Mouse (Mus musculus) liver, adult 2 months (tissue): ENCODE results near the gene Kctd13. TPM values are rescaled to one million over a fixed set of nuclear protein-coding genes. Genes with fewer than 3 reads are reported as not detected.

Experiments
- DNase-seq: peaks from one replicate; pipeline ENCODE4 v3.0.0-alpha.2; 2011; ENCODE audit warnings: low read depth, low spot score; ENCODE audit errors: extremely low read depth
- H3K27ac ChIP-seq: fragments of 200-500 bp; replicated peaks from 2 replicates; pipeline ENCODE4 v1.5.1; 2012; ENCODE audit warnings: low read depth, mild to moderate bottlenecking, control low read depth, inconsistent platforms, low read length; ENCODE audit not compliant: insufficient read depth
- H3K27me3 ChIP-seq: fragments of 200-500 bp; 2 replicates; pipeline ENCODE4 v1.6.1; 2012; ENCODE audit warnings: mild to moderate bottlenecking, moderate library complexity, low read length, inconsistent platforms; ENCODE audit not compliant: control insufficient read depth, insufficient read depth
- H3K36me3 ChIP-seq: fragments of 200-500 bp; 2 replicates; pipeline ENCODE4 v1.6.1; 2012; ENCODE audit warnings: low read length, inconsistent platforms; ENCODE audit not compliant: control insufficient read depth, insufficient read depth
- H3K4me1 ChIP-seq: fragments of 200-500 bp; 2 replicates; pipeline ENCODE4 v1.6.1; 2011; ENCODE audit warnings: low read length; ENCODE audit not compliant: control insufficient read depth, insufficient read depth
- H3K4me3 ChIP-seq: fragments of 200-500 bp; 2 replicates; pipeline ENCODE4 v1.5.1; 2011; ENCODE audit warnings: low read depth, mild to moderate bottlenecking, control low read depth, low read length, moderate library complexity; ENCODE audit not compliant: insufficient read depth
- H3K79me2 ChIP-seq: fragments of 200-500 bp; 2 replicates; pipeline ENCODE4 v1.6.1; 2012; ENCODE audit warnings: inconsistent platforms, mild to moderate bottlenecking, low read length, moderate library complexity; ENCODE audit not compliant: control insufficient read depth, insufficient read depth
- H3K9ac ChIP-seq: fragments of 200-500 bp; 2 replicates; pipeline ENCODE4 v1.6.1; 2012; ENCODE audit warnings: low read depth, mild to moderate bottlenecking, control low read depth, inconsistent platforms, low read length
- CTCF ChIP-seq: fragments of 200-500 bp; IDR thresholded peaks from 2 replicates; pipeline ENCODE4 v1.5.1; 2011; ENCODE audit warnings: low read depth, low read length, control low read depth
- POLR2A ChIP-seq: fragments of 200-500 bp; IDR thresholded peaks from 2 replicates; pipeline ENCODE4 v1.6.1; 2011; ENCODE audit warnings: low read length, control low read depth; ENCODE audit not compliant: insufficient read depth; ENCODE audit errors: extremely low read depth
- WGBS: fragments of 180-500 bp; shearing (Covaris S2); methylation state at CpG from one replicate; pipeline ENCODE4 v1.1.7; 2018; 5-methylcytosine and 5-hydroxymethylcytosine counted together
- polyA plus RNA-seq: library from polyadenylated mRNA; depleted of rRNA; stranded (reverse); fragments of >200 nt; gene quantifications from 2 replicates; pipeline ENCODE4 v1.2.3, GENCODE M21; 2012
- total RNA-seq: library from RNA; depleted of rRNA; stranded (reverse); fragments of >200 nt; gene quantifications from 2 replicates; pipeline ENCODE4 v1.2.3, GENCODE M21; 2014

The Kctd13 gene
- total and polyA plus RNA-seq, 2 experiments, result 2.1 to 7.6 TPM

DNA sequence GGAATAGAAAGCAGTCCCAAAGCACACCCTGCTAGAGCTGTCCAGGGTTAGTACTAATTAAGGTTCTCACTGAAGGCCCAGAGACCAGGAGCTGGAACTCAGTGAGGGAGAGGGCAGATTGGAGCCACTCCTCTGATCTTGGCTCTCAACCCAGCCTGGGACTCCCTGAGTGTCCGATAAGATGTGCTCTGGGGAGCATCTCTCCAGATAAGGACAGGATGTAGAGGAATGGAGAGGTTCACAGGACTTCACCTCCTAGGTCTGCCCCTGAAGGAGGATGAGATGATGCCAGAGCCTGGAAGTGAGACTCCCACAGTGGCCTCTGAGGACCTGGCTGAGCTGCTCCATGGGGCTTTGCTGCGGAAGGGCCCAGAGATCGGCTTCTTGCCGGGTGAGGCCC lies 23.1 kb downstream of the Kctd13 start:
- no peak for DNase-seq
- Histone ChIP-seq H3K36me3 (no peaks in the 10 kb centered on the region), H3K27ac (no peak overlapping the region), H3K27me3 (peaks cover 6% of the 10 kb centered on the region; the same call in 1 of the 2 replicates), H3K9ac (no peak overlapping the region), H3K4me1 (no peaks in the 10 kb centered on the region; the same call in 1 of the 2 replicates), H3K79me2 (no peaks in the 10 kb centered on the region), H3K4me3 (no peak overlapping the region)
- 47% methylated on average over 4 of the region's 4 CpGs for whole genome bisulfite sequencing
- TF ChIP-seq CTCF, result no peak
- TF ChIP-seq POLR2A, result no peak

DNA sequence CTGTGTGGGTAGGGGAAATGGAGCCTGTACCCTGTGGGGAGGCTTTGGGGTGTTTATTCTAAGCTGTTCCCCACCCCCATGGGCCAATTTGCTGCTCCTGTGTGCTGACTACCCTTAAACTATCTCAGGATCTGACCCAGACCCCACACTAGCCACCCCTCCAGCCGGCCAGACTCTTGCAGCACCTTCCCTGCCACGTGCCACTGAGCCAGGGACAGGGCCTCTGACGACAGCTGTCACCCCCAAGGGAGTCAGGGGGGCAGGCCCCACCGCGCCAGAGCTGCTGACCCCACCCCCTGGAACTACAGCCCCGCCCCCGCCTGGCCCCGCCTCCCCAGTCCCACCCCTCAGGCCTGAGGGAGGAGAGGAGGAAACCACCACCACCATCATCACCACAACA lies 24.0 kb downstream of the Kctd13 start:
- TF ChIP-seq CTCF (no peak), POLR2A (no peak)
- WGBS, result 2% methylated on average over 8 of the region's 8 CpGs
- H3K27me3 ChIP-seq, result peaks cover 6% of the 10 kb centered on the region; the same call in 1 of the 2 replicates

DNA sequence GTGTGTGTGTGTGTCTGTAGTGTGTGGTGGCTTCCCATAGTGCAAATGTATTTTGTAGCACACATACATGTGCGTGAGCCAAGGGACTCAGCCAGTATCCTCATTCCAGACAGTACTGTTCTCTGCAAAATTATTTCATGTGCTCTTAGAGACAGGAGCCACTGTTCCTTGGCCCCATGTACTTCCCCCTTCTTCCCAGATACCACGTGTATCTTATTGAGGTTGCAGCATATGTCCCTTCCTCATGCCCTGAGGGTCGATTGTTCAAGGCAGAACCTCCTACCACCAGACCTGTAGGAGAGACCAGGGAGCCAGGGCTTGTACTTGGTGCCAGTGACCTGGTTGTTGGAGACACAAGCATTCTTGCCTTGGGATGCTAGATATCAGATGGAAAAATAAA lies 26.4 kb downstream of the Kctd13 start:
- Histone ChIP-seq H3K79me2 (no peaks in the 10 kb centered on the region), H3K4me3 (no peak overlapping the region)
- 53% methylated on average over 3 of the region's 3 CpGs for WGBS

More for the DNA sequence above, 24.0 kb downstream of the Kctd13 start:
- DNase-seq, result no peak
- no peak overlapping the region for H3K27ac ChIP-seq
- H3K4me1 ChIP-seq, result no peaks in the 10 kb centered on the region; the same call in 1 of the 2 replicates
- H3K36me3 ChIP-seq, result no peaks in the 10 kb centered on the region
- H3K79me2 ChIP-seq, result no peaks in the 10 kb centered on the region
- H3K9ac ChIP-seq, result no peak overlapping the region
- no peak overlapping the region for H3K4me3 ChIP-seq

DNA sequence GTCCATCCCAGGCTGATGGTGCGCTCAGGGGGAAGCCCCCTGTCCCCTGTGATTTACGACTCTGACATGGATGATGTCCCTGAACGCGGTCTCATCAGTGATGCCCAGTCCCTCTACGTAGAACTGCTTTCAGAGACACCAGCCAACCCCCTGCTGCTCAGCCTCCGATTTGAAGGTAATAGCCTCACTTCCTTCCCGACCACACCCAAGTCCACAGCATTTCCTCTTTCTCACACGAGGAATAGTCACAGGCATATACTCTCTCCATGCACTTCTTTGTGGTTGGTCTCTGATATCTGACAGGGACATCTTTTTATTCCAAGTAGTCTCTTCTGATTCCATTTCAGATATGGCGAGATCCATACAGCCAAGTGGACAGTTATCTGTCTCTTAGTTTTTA lies 31.1 kb downstream of the Kctd13 start:
- Histone ChIP-seq H3K79me2 (no peaks in the 10 kb centered on the region), H3K27ac (no peak overlapping the region), H3K27me3 (no peaks in the 10 kb centered on the region), H3K36me3 (no peaks in the 10 kb centered on the region), H3K4me3 (no peak overlapping the region), H3K9ac (no peak overlapping the region), H3K4me1 (no peaks in the 10 kb centered on the region)
- WGBS, result 75% methylated on average over 9 of the region's 9 CpGs
- DNase-seq, result no peak
- no peak for TF ChIP-seq CTCF
- no peak for TF ChIP-seq POLR2A

More for the DNA sequence above, 26.4 kb downstream of the Kctd13 start:
- H3K4me1 ChIP-seq, result no peaks in the 10 kb centered on the region
- H3K9ac ChIP-seq, result no peak overlapping the region
- H3K36me3 ChIP-seq, result no peaks in the 10 kb centered on the region
- TF ChIP-seq POLR2A (no peak), CTCF (no peak)
- H3K27ac ChIP-seq, result no peak overlapping the region
- peaks cover 6% of the 10 kb centered on the region; the same call in 1 of the 2 replicates for H3K27me3 ChIP-seq
- DNase-seq, result no peak

- H3K36me3 ChIP-seq, result no peaks in the 10 kb centered on the region
- H3K79me2 ChIP-seq, result no peaks in the 10 kb centered on the region
- no peaks in the 10 kb centered on the region for H3K4me1 ChIP-seq
- H3K27ac ChIP-seq, result no peak overlapping the region
- 92% methylated on average over 5 of the region's 5 CpGs for whole genome bisulfite sequencing
- no peak for DNase-seq
- no peaks in the 10 kb centered on the region for H3K27me3 ChIP-seq
- TF ChIP-seq CTCF (no peak), POLR2A (no peak)
- H3K9ac ChIP-seq, result no peak overlapping the region
- no peak overlapping the region for H3K4me3 ChIP-seq
Observed at GRCm38 (mm10) chr7:126961095-126961494, 32.4 kb downstream of the Kctd13 start.

GRCm38 (mm10) chr7:126961965-126962364 lies 33.3 kb downstream of the Kctd13 start:
- Histone ChIP-seq H3K27me3 (no peaks in the 10 kb centered on the region), H3K79me2 (no peaks in the 10 kb centered on the region), H3K4me1 (no peaks in the 10 kb centered on the region), H3K36me3 (no peaks in the 10 kb centered on the region), H3K9ac (no peak overlapping the region), H3K27ac (no peak overlapping the region), H3K4me3 (no peak overlapping the region)
- TF ChIP-seq CTCF (no peak), POLR2A (no peak)
- 93% methylated on average over 4 of the region's 4 CpGs for WGBS
- no peak for DNase-seq
